8 mouse cellular contexts compared by ENCODE assay signal in genomic region chr16:97995849-97996615, GRCm38 (mm10). TPM values are rescaled to one million over a fixed set of nuclear protein-coding genes. Genes with fewer than 3 reads are reported as not detected.
DNase-seq lines count a peak whose midpoint lies in the region; ATAC-seq and TF ChIP-seq lines count a peak whose summit lies in the region.

No protein-coding gene starts in this region.

- peak; percentile 1 to 4 for DNase-seq in cerebellum, postnatal 10 days
- no peak for DNase-seq in cerebellum, adult 2 months
- peak; percentile 83 to 91 for DNase-seq in adrenal gland, adult (ENCODE audit: inconsistent age in 2 of 2, low spot score in 1 of 2)
- peak; percentile 97 for DNase-seq in heart, adult 11 months
- DNase-seq in kidney, adult 8-10 months = peak; percentile 7 to 13
- peak; percentile 39 for DNase-seq in lung, postnatal 0 days (ENCODE audit: low spot score)
- peak; percentile 30 for DNase-seq in yolk sac, embryonic 10.5 days (ENCODE audit: low spot score)
- DNase-seq in left cerebral cortex, postnatal 25 days (ENCODE audit: low spot score in 2 of 2) = no peak

- no peaks in the 10 kb centered on the region for H3K27me3 ChIP-seq in cerebellum, adult 2 months (ENCODE audit: control insufficient read depth, insufficient read depth, low read length)
- no peaks in the 10 kb centered on the region for H3K27me3 ChIP-seq in lung, postnatal 0 days (replicated peaks; ENCODE audit: insufficient read depth, low read length)

- WGBS in cerebellum, adult 2 months = 4% methylated on average over 1 of the region's 1 CpGs
- WGBS in lung, postnatal 0 days = 5% methylated on average over 1 of the region's 1 CpGs

- peak overlapping the region; percentile 53 for H3K4me2 ChIP-seq in lung, postnatal 0 days (replicated peaks; ENCODE audit: low read depth, low read length)

- intact Hi-C loops in left cerebral cortex, postnatal 25 days (cut with DNase I) = loop anchor here (2.0 to 5.0 kb wide), 2 partner anchors 33 to 144 kb away; partner anchors contain the start of genes C2cd2, Prdm15 and Zbtb21

- no peak for TF ChIP-seq EP300 in lung, postnatal 0 days (IDR thresholded peaks at IDR 0.05)

- H3K9me3 ChIP-seq in lung, postnatal 0 days (ENCODE audit: low read length) = no peaks in the 10 kb centered on the region

- H3K36me3 ChIP-seq in lung, postnatal 0 days (ENCODE audit: insufficient read depth, low read length) = no peaks in the 10 kb centered on the region

- TF ChIP-seq CTCF in cerebellum, adult 2 months (IDR thresholded peaks at IDR 0.05; ENCODE audit: borderline replicate concordance, insufficient read depth, low read depth, low read length) = no peak
- no peak for TF ChIP-seq CTCF in lung, postnatal 0 days (IDR thresholded peaks at IDR 0.05)

- no peaks in the 10 kb centered on the region for H3K4me1 ChIP-seq in cerebellum, adult 2 months (ENCODE audit: control insufficient read depth, insufficient read depth, low read length)
- H3K4me1 ChIP-seq in lung, postnatal 0 days (ENCODE audit: insufficient read depth, low read depth, low read length) = peaks cover 5% of the 10 kb centered on the region; the same call in 1 of the 2 replicates

- TF ChIP-seq POLR2A in cerebellum, adult 2 months (IDR thresholded peaks at IDR 0.05; ENCODE audit: borderline replicate concordance, insufficient read depth, low read length) = no peak

- H3K27ac ChIP-seq in cerebellum, adult 2 months (ENCODE audit: insufficient read depth, low read length) = no peak overlapping the region
- peak overlapping the region; percentile 85 for H3K27ac ChIP-seq in lung, postnatal 0 days (ENCODE audit: low read length)

- H3K9ac ChIP-seq in lung, postnatal 0 days (replicated peaks; ENCODE audit: low read depth) = 0 out of 2 replicates have a peak overlapping the region, but pooled peaks have one; percentile 38

- no peak overlapping the region for H3K4me3 ChIP-seq in cerebellum, adult 2 months (replicated peaks; ENCODE audit: insufficient read depth, low read depth, low read length)
- H3K4me3 ChIP-seq in lung, postnatal 0 days (ENCODE audit: low read depth, low read length) = peak overlapping the region; percentile 52

- ATAC-seq in lung, postnatal 0 days = 0 out of 2 replicates have a peak, but pooled peaks have one; percentile 16

RNA-seq across cellular contexts. Expression of gene B230307C23Rik, which starts 1.1 kb away (rescaled TPM):
- polyA plus RNA-seq in cerebellum, adult 2 months (2012; rRNA removed) = 12.2 and 12.4 TPM in 2 replicates
- 19.4 and 19.8 TPM in 2 replicates for polyA plus RNA-seq in lung, postnatal 0 days (2015; fragmentation: Nextera tagmentation; extraction: Ambion mirVana)
- total RNA-seq in left cerebral cortex, postnatal 25 days (2021) = 10 to 100 TPM; 27.7 to 33.4 TPM

RNA-seq across cellular contexts. Expression of gene Zbtb21, which starts 33.6 kb away (rescaled TPM):
- 18.0 and 22.6 TPM in 2 replicates for polyA plus RNA-seq in cerebellum, adult 2 months (2012; rRNA removed)
- polyA plus RNA-seq in lung, postnatal 0 days (2015; fragmentation: Nextera tagmentation; extraction: Ambion mirVana) = 6.1 and 7.0 TPM in 2 replicates
- 10 to 100 TPM; 25.4 to 31.7 TPM for total RNA-seq in left cerebral cortex, postnatal 25 days (2021)

RNA-seq across cellular contexts. Expression of gene C2cd2, which starts 33.6 kb away (rescaled TPM):
- 17.3 and 17.6 TPM in 2 replicates for polyA plus RNA-seq in cerebellum, adult 2 months (2012; rRNA removed)
- 15.0 and 16.5 TPM in 2 replicates for polyA plus RNA-seq in lung, postnatal 0 days (2015; fragmentation: Nextera tagmentation; extraction: Ambion mirVana)
- total RNA-seq in left cerebral cortex, postnatal 25 days (2021) = 10 to 100 TPM in 1 of 2 experiments, 1 to 10 TPM in 1; 8.1 to 15.9 TPM

Comparison
In these comparisons a context has a peak if more than half of its experiments do, and no peak if none do; other contexts are left out.
1. DNase-seq: peak in cerebellum, postnatal 10 days (2 of 2), adrenal gland, adult (2 of 2), heart, adult 11 months (single experiment), kidney, adult 8-10 months (2 of 2), lung, postnatal 0 days (single experiment) and yolk sac, embryonic 10.5 days (single experiment); none in cerebellum, adult 2 months (0 of 2) and left cerebral cortex, postnatal 25 days (0 of 2).